Mouse (Mus musculus) c-Kit-positive CD71-negative TER-119-negative erythroid progenitor cells, embryonic 14.5 days (primary cell): ENCODE results near the gene Tstd3.

Experiments
- DNase-seq: peaks from one replicate; pipeline ENCODE4 v3.0.0-alpha.2; 2013; ENCODE audit warnings: low read depth

Tstd3 gene

GRCm38 (mm10) chr4:21766863-21767304 is at the start of gene Tstd3, which contains the start of gene Usp45:
Gene Tstd3, minus strand, starts transcription at chr4:21767212.
Gene Usp45, plus strand, starts transcription at chr4:21767156.
- DNase-seq: peak; percentile 62

GRCm38 (mm10) chr4:21814029-21814428 is 47.0 kb upstream of the Tstd3 start:
- DNase-seq: peak; percentile 32

- DNase-seq: no peak
Measured at GRCm38 (mm10) chr4:21812635-21813034, 45.6 kb upstream of the Tstd3 start.

- no peak for DNase-seq
Measured at GRCm38 (mm10) chr4:21810608-21811007, 43.6 kb upstream of the Tstd3 start.

GRCm38 (mm10) chr4:21807204-21807603 is 40.2 kb upstream of the Tstd3 start:
- DNase-seq: no peak

GRCm38 (mm10) chr4:21801620-21802019 is 34.6 kb upstream of the Tstd3 start:
- no peak for DNase-seq

GRCm38 (mm10) chr4:21801013-21801412 is 34.0 kb upstream of the Tstd3 start:
- DNase-seq: no peak

- no peak for DNase-seq
Measured at GRCm38 (mm10) chr4:21793631-21794030, 26.6 kb upstream of the Tstd3 start.

- no peak for DNase-seq
Measured at GRCm38 (mm10) chr4:21789836-21790235, 22.8 kb upstream of the Tstd3 start.

GRCm38 (mm10) chr4:21788903-21789302 is 21.9 kb upstream of the Tstd3 start:
- DNase-seq: no peak

GRCm38 (mm10) chr4:21786268-21786667 is 19.3 kb upstream of the Tstd3 start:
- DNase-seq: no peak

- no peak for DNase-seq
Measured at GRCm38 (mm10) chr4:21780816-21781726, 14.1 kb upstream of the Tstd3 start.

GRCm38 (mm10) chr4:21776946-21777265 is 9.9 kb upstream of the Tstd3 start:
- DNase-seq: no peak

- peak; percentile 77 for DNase-seq
Measured at GRCm38 (mm10) chr4:21776091-21776945, 9.3 kb upstream of the Tstd3 start.

GRCm38 (mm10) chr4:21772306-21772705 is 5.3 kb upstream of the Tstd3 start:
- DNase-seq: no peak

- no peak for DNase-seq
Measured at GRCm38 (mm10) chr4:21771064-21771463, 4.1 kb upstream of the Tstd3 start.

- DNase-seq: no peak
Measured at GRCm38 (mm10) chr4:21766171-21766862, 695 bp downstream of the Tstd3 start.

GRCm38 (mm10) chr4:21763827-21764226 is 3.2 kb downstream of the Tstd3 start:
- no peak for DNase-seq

GRCm38 (mm10) chr4:21761416-21762160 is 5.4 kb downstream of the Tstd3 start:
- no peak for DNase-seq

- no peak for DNase-seq
Measured at GRCm38 (mm10) chr4:21758860-21759259, 8.2 kb downstream of the Tstd3 start.

- DNase-seq: no peak
Measured at GRCm38 (mm10) chr4:21755123-21755789, 11.8 kb downstream of the Tstd3 start.
